21 mouse cellular contexts compared by ENCODE assay signal in the genomic region with DNA sequence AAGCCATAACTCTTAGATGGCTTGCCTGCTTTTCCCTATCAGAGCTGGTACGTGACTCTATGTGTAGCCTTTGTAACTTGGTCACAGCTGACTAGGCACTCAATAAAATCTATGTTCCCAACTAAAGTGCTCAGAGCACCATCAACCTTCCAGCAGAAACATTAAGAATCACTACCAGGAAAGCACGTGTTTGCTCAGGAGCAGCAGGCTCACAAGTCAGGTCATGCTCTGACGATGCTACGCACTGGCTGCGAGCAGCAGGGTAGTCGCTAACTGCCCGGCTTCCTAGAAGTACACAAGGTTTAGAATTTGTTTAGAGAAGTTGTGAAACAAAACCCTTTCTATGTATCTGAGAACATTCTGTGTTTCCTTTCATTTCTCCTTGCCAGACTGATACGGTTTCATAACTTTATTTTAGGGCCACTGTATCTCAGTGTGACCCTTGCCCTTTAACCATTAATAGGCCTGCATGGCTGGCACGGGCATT.
DNase-seq lines count a peak whose midpoint lies in the region; ATAC-seq lines count a peak whose summit lies in the region.
"Had no signal": no experiment of that assay in that cellular context is flagged by ENCODE, and none has a peak within 500 bp of the region (broad histone marks: within the 10 kb centered on the region; RNA-seq: fewer than 3 reads in every experiment).

No protein-coding gene starts in this region.

- no peak overlapping the region for H3K9ac ChIP-seq in limb, embryonic 11.5 days (ENCODE audit: low read length)
- H3K9ac ChIP-seq: forebrain, postnatal 0 days; heart, embryonic 15.5 days; hindbrain, embryonic 15.5 days; liver, embryonic 14.5 days had no signal

- no peaks in the 10 kb centered on the region for H3K27me3 ChIP-seq in limb, embryonic 11.5 days (ENCODE audit: control insufficient read depth, insufficient read depth, low read length)
- H3K27me3 ChIP-seq in limb, embryonic 10.5 days (ENCODE audit: low read depth, poor library complexity, severe bottlenecking), result no peaks in the 10 kb centered on the region
- H3K27me3 ChIP-seq: heart, embryonic 15.5 days; hindbrain, embryonic 15.5 days had no signal

- WGBS in limb, embryonic 11.5 days, result 79% methylated on average over 9 of the region's 9 CpGs
- 80% methylated on average over 9 of the region's 9 CpGs for WGBS in limb, embryonic 10.5 days

- no peaks in the 10 kb centered on the region for H3K9me3 ChIP-seq in limb, embryonic 11.5 days (ENCODE audit: control insufficient read depth, low read length)
- H3K9me3 ChIP-seq in limb, embryonic 10.5 days (replicated peaks), result no peaks in the 10 kb centered on the region
- H3K9me3 ChIP-seq: forebrain, embryonic 10.5 days; heart, embryonic 15.5 days; hindbrain, embryonic 15.5 days had no signal

- no peak overlapping the region for H3K4me2 ChIP-seq in limb, embryonic 11.5 days (ENCODE audit: low read depth, severe bottlenecking)
- H3K4me2 ChIP-seq: heart, embryonic 15.5 days; hindbrain, embryonic 15.5 days; midbrain, embryonic 11.5 days had no signal

- no peaks in the 10 kb centered on the region for H3K36me3 ChIP-seq in limb, embryonic 11.5 days (ENCODE audit: control insufficient read depth, insufficient read depth, low read length)
- H3K36me3 ChIP-seq in limb, embryonic 10.5 days, result no peaks in the 10 kb centered on the region
- H3K36me3 ChIP-seq: forebrain, embryonic 10.5 days; heart, embryonic 15.5 days; hindbrain, embryonic 15.5 days had no signal

- peak; percentile 20 for DNase-seq in limb, embryonic 11.5 days (ENCODE audit: low spot score)
- no peak for DNase-seq in limb, embryonic 10.5 days (ENCODE audit: low spot score)
- DNase-seq in kidney, adult 9 months, result peak; percentile 57
- DNase-seq in thymus, postnatal 14 days, result no peak
- DNase-seq: adrenal gland, postnatal 25 days; cerebellum, adult 2 months; forebrain, postnatal 0 days; gastrocnemius, adult 2 months; heart, adult 2 months; layer of hippocampus, adult 9-11 months; left cerebral cortex, postnatal 4 days; lung, postnatal 14 days had no signal

- H3K27ac ChIP-seq in limb, embryonic 11.5 days (replicated peaks; ENCODE audit: low read depth, low read length), result no peak overlapping the region
- H3K27ac ChIP-seq in limb, embryonic 10.5 days, result no peak overlapping the region
- H3K27ac ChIP-seq: forebrain, embryonic 10.5 days; gastrocnemius, adult 2 months; heart, adult 2 months; heart, embryonic 15.5 days; hindbrain, embryonic 15.5 days; left cerebral cortex, adult 2 months; liver, embryonic 14.5 days had no signal

- no peak overlapping the region for H3K4me3 ChIP-seq in limb, embryonic 11.5 days (ENCODE audit: low read depth, low read length)
- no peak overlapping the region for H3K4me3 ChIP-seq in limb, embryonic 10.5 days
- H3K4me3 ChIP-seq: forebrain, embryonic 10.5 days; gastrocnemius, adult 2 months; heart, adult 2 months; heart, embryonic 15.5 days; hindbrain, embryonic 15.5 days; left cerebral cortex, adult 2 months had no signal

- no peaks in the 10 kb centered on the region for H3K4me1 ChIP-seq in limb, embryonic 11.5 days (ENCODE audit: control insufficient read depth, insufficient read depth, low read length)
- H3K4me1 ChIP-seq in limb, embryonic 10.5 days, result peaks cover 7% of the 10 kb centered on the region; the same call in 1 of the 2 replicates
- H3K4me1 ChIP-seq: forebrain, embryonic 10.5 days; hindbrain, embryonic 15.5 days had no signal

- no peak for ATAC-seq in limb, embryonic 11.5 days (ENCODE audit: insufficient number of reproducible peaks, low FRiP score, low TSS enrichment, low read depth)
- ATAC-seq in granulocyte monocyte progenitor cell, adult 5-6 weeks (replicated peaks; ENCODE audit: poor library complexity, severe bottlenecking), result 0 out of 2 replicates have a peak, but pooled peaks have one; percentile 26
- ATAC-seq in megakaryocyte, adult 5-6 weeks (ENCODE audit: poor library complexity, severe bottlenecking), result 0 out of 2 replicates have a peak, but pooled peaks have one; percentile 16
- no peak for ATAC-seq in megakaryocyte progenitor cell, adult 5-6 weeks (replicated peaks; ENCODE audit: poor library complexity)
- ATAC-seq: forebrain, postnatal 0 days had no signal

Comparison
In these comparisons a context has a peak if more than half of its experiments do, and no peak if none do; other contexts are left out.
1. DNase-seq: peak in limb, embryonic 11.5 days (single experiment) and kidney, adult 9 months (single experiment); none in limb, embryonic 10.5 days (single experiment) and thymus, postnatal 14 days (single experiment).
2. ATAC-seq: peak in granulocyte monocyte progenitor cell, adult 5-6 weeks (single experiment) and megakaryocyte, adult 5-6 weeks (single experiment); none in limb, embryonic 11.5 days (single experiment) and megakaryocyte progenitor cell, adult 5-6 weeks (single experiment).